Mouse (Mus musculus) c-Kit-negative CD71-positive TER-119-positive erythroid progenitor cells, embryonic 14.5 days (primary cell): ENCODE measurements around the gene Snx30.

ENCODE experiments used
- DNase-seq: peaks from one replicate; pipeline ENCODE4 v3.0.0-alpha.2; 2013; ENCODE audit warnings: low read depth, low spot score

The Snx30 gene

DNA sequence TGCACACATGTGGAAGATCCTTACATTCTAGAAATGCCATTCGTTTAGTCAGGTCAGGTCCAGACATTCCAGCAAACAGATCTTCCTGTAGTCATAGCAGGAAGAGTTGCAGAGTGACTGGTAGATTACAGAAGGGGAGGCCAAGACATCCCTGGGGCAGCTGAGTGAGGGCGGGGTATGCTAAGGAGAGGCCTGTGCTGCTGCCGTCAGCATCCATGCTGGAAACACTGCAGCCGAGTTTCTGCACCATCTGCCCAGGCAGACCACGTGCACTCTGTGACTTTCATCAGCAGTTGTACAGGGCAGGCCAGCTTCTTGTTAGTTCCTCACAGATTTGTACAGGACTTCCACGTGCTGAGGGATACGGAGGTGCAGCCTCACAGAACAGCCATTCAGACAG lies 17.8 kb downstream of the Snx30 start:
- no peak for DNase-seq

DNA sequence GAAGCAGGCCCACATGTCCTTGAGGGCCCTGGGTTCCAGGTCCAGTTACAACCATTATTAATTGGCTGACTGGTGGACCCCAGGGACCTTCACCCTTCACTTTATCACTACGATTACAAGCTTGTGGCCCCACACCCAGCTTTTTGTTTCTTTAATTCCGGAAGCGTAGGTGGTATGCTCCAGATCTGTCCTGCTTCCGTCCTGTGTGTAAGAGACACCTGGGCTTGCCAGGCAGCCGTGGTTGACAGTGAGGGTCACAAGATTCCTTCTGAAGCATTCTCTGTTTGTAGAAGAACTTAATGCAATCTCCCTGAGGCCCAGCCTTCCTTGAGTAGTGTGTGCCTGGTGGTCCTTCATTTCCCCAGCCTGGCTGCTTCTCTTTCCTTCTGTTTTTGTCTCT lies 19.2 kb downstream of the Snx30 start:
- DNase-seq, result no peak

DNA sequence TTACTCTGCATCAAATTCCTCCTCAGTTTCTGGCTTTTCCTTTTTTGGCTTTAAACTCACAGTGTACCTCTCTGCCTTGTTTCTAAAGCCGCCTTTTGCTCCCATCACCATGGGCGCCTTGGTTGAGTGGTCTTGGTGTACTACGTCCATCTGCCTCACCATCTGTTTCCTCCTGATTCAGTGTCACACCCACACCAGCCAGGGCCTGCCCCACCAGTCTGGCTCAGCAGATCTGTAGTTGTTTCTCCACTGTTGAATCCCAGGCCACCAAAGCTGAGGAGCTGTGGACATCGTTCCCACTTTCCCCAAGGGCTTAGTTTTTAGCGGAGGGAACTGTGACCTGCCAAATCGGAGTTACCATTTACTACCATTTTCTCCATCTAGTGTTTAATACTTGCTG lies 20.0 kb downstream of the Snx30 start:
- DNase-seq, result no peak

DNA sequence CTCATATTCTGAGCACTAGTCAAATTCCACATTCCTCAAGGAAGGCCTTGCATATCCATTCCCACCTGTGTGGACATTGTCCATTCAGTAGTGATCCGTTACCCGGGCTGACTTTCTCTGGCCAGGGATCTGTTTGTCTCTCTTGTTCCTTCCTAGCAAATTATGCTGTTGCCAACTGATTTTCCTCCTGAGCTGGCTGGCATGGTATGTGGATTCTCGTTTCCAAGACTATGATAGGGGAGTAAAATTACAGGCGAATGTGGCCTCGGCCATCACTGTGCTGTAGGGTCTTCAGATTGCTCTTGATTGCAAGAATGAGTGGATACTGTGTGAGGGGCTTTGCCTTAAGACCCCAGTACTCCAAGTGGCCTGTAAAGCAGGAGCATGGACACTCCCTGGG lies 20.7 kb downstream of the Snx30 start:
- no peak for DNase-seq

DNA sequence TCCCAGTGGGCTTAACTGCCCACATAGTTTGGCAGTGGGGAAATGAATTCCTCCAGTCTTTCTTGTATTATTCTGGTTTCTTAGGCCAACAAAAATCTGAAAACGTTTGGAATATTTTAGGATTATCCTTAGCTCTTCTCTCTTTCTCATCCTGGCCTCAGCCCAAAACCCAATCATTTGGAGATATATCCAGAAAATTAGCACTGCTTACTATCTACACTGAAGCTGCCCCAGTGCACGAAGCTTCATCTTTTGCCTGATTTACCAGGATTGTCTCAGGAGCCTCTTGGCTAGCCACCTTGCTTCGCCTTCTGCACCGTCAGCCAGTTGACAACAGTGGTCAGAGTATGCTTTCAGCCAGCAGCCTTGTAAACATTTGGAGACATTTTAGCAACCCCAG lies 23.4 kb downstream of the Snx30 start:
- DNase-seq, result no peak

DNA sequence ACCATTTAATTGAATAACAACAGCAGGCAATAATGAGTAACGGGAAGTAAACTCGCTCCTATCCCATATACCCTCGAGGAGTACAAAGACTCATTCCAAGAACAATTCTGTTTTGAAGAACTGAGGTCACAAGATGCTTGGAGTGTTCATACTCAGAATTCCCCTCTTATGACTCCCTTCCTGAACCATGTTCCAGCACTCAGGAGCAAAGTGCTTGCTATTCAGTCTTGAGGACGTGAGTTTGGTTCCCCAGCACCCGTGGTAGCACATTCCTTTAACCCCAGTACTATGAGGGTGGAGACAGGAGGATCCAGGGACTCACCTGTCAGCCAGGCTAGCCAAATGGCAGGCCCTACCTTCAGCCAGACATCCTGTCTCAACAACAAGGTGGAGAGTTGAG lies 25.4 kb downstream of the Snx30 start:
- no peak for DNase-seq

DNA sequence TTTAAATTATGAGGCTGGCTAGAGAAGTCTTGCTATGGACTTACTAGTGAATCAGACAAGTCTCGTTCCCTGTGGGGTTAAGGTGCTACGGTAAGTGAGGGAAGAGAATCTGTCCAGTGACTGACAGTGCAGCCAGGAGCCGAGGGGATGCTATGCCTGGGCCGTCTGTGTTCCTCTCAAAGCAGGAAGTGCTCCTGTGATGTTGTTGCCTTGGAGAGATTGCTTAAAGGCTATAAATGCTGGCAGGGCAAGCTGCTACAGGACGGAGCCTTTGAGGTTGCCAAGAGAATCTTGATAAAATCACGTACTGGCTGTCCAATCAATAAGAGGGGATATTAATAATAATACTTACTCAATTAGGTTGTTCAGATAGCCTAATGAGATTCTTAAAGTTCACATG lies 27.2 kb downstream of the Snx30 start:
- DNase-seq, result no peak

DNA sequence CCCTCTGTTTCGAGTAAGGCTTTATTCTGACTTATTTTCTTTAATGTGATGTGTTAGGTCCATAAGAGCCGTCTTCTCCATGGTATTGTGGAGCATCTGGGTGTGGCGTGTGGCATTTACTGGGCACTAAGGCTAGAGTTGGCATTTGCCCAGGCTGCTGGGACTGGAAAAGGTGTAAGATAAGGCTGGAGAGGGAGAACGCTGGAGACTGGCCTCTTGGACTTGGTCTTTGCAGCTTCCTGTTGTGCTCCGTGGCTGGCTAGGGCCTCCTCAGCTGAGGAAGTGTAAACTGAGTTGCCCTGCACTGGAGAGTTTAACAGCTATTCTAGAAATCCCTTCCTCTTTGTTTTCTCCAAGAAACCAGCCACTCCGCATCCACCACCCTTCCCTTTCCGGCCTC lies 32.0 kb downstream of the Snx30 start:
- DNase-seq, result no peak

DNA sequence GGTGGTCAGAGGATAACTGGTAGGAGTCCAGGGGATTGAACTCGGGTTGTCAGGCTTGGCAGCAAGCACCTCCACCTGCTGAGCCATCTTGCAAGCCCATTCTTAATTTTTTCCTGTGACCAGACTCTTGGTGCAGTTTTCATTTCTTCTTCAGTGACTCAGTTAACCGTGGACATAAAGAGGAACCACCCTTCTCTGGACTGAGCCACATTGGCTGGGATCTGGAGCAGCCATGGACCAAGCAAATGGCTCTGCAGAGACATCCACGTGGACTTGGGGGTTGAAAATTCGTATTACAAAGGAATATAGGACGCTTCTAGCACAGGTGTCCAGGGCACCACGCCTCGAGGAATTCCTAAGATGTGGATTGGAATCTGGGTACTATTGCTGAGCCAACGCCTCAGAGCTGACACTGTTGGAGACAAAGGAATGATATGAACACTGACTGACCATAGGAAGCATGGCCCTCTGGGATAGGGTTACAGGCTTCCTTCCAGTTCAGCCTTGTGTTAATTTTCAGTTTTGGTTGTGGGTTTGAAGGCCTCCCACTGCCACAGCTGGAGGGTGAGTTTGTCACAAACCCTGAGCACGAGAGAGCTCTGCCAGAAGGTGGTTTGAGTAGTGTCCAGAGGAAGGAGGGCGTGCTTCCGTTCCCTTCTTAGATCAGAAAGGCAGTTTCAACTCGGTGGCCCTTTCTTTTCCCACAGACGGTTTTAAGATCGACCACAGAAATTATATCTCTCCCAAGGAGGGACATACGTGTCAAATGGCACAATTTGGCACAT lies 39.0 kb downstream of the Snx30 start:
- DNase-seq, result no peak

DNA sequence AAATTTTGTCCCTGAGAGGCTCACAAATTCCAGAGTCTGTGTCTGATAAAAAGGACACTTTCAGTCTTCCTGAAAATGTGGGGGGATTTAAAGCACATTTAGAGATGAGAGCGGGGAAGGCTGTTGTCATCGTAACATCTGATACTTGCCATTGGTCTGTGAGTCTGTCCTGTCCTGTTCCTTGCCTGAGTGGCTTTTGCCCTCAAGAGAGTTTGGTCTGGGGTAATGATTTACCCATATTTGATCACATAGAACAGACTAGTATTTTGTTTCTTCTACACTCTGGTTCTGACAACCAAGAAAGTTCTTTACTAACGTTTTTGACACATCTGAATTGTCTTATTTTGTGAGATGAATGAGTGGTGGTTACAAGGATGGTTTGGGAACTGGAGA lies 39.6 kb downstream of the Snx30 start:
- DNase-seq, result no peak

DNA sequence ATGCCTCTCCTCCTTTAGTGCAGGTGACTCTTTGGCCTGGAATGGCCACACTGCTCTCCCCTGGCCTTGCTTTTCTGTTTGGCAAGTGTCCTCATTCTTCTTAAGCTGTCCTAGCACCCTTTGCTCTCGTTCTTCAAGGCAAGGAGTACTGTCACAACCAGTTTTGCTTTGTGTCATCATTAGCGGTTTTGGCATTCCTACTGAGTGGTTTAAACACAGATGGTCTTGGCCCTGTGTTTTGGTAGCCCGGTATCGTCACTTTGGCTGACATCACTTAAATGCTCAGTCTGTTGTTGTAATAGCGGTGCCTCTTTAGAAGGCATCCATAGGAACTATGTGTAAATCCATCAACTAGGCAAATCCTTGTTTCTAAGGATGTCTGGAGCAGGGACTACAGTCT lies 41.8 kb downstream of the Snx30 start:
- no peak for DNase-seq

DNA sequence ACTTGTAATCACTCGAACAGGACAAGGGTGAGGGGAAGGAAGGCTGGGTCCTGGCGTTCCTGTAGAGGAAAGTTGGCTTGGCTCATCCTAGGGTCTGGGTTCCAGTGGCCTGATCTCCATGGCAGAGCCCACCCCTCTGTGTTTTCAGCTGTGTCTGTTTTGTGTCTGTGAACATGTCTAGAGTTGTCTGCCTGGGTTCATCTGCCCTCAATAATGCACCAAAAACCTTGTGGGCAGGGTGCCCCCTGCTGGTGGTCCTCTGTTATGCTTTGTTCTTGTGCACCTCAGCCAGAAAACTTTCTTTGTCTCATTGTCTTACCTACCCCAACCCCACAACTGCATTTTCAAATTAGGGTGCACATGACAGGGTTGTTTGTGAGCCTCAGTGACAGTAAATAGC lies 44.5 kb downstream of the Snx30 start:
- peak; percentile 24 for DNase-seq

DNA sequence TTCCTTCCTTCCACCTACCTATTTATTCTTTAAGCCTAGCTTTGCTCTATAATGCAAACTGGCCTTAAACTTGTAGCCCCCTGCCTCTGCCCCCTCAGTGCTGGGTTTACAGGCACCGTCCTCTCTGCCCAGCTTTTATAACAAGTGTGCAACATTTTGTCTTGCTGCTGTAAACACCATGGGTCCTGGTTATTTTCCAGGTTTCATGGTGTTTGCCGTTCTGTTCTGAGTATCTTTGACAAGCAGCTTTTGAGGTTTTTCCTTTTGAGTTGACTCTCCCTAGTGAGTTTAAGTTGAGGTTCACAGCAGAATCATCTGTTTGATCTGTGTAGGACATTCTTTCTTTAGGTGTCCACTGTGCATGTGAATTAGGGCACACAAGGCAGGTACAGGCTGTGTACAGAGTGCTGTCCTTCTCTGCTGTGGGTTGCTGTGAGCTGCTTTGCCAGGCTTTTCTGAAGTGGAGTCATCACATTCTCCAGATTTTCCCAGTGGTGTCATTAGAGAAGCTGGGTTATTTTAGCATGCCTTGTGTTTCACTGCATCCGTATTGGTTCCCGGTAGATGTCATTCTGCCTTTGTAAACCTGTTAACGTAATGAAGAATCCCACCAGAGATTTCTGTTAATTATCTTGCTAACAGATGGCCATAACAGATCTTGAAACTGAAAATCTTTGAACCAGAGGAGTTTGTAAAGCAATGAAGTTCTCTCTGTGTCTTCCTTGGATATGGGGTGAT lies 45.4 kb downstream of the Snx30 start:
- no peak for DNase-seq

DNA sequence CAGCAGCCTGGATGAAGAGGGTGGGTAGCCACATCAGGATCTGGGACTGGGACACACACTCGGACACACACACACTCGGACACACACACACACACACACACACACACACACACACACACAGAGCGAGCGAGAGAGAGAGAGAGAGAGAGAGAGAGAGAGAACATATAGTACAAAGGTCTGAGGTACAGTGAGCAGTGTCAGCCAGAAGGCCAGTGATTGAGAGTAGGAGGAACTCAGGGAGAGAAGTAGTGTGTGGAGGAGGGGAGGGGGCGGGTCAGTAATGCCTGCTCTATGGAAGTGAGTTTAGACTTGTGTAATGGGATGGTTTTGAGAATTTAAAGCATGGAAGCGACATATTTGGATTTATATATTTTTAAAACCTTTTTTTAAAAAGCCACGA lies 47.5 kb downstream of the Snx30 start:
- no peak for DNase-seq

DNA sequence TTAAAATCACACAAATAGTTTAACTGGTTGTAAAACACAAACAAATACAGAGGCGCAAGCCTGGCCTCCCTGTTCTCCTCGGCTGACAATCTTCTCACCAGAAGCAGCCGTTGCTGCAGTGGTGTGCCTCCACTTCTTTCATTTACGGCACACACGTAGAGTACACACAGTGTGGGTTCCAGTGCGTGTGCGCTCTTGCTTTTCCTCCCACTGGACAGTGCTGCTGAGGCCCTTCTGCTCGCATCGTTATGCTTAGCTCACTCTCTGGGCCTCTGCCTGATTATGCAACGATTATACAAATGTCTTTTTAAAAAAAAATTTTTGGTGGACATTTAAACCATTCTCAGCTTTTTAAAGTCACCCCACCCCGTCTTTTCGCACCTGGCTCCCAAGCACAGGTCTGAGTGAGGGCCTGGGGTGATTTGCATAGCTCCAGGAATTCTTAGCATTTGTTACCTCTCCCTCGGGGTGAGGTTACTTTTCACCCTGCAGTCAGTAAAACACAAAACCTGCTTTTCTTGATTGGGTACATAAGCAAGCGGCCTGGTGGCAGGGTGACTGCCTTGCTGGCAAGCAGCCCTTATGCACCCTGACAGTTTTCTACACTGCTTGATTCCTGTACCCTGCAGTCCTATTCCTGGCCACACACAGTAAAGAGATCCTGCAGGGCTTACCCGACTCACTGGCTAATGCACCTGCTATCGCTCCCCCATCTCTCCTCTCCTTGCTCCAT lies 54.2 kb downstream of the Snx30 start:
- DNase-seq, result no peak

DNA sequence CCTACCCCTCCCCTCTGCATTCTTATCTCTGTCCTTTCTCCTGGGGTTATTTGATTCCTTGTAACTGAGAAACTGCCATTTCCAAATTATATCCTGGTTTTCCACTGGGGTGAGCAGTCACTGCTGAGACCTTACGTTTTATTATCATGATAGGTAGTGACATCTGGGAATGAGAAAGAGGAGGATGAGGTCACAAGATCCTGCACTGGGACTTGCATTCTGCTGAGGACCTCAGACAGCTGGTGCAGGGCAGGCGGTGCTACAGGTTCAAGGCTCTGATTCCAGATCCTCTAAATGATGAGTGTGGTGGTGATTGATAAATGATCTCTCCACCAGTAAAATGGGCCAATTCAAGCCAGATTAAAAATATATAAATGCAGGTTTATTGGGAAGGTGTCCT lies 54.8 kb downstream of the Snx30 start:
- no peak for DNase-seq

DNA sequence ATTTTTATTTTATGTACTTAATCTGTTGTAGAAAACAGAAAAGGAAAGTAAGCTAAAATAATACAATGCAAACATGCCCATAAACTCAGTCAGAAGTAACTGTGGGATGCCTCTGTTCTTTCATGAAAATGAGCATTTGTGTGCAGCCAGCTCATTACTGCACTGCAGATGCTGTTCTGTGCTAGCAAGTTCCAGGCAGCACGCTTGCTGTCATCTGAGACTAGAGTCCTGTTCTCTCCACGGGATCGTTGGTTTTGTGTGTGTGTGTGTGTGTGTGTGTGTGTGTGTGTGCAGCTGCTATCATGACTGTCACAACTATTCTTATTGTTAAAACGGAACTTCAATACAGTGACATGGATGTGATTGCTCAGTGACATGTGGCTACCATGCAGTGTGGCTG lies 56.2 kb downstream of the Snx30 start:
- no peak for DNase-seq

DNA sequence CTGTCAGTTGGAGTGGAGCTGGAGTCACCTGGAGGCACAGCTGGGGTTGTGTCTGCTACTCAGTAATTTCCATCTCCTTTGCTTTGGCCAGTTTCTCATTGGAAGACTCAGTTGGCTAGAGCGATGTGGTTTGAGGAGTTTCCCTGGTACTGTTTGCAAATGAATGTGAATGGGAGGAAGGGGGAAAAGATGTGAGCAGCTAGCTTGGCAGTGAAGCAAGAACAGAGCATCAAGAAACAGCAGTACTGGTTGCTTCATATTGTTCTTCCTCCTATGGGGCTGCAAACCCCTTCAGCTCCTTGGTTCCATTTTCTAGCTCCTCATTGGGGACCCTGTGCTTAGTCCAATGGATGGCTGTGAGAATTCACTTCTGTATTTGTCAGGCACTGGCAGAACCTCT lies 56.7 kb downstream of the Snx30 start:
- no peak for DNase-seq

DNA sequence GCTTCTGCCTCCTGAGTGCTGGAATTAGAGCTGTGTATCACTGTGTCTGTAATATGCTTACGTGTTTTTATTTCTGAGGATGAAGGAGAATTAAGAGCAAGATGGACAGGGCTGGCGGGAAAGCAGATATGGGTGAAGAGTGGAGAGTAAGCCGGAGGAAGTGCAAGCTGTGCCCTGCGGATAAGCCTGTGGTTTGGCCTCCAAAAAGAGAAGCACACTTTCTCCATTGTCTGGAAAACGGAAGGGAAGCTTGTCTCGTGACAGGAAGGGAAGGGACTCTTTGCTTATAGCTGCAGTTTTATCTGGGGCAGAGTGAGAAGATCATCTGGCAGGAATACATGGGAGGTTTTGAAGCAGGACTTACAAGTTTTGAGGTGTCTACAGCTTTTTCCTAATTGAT lies 58.2 kb downstream of the Snx30 start:
- no peak for DNase-seq

DNA sequence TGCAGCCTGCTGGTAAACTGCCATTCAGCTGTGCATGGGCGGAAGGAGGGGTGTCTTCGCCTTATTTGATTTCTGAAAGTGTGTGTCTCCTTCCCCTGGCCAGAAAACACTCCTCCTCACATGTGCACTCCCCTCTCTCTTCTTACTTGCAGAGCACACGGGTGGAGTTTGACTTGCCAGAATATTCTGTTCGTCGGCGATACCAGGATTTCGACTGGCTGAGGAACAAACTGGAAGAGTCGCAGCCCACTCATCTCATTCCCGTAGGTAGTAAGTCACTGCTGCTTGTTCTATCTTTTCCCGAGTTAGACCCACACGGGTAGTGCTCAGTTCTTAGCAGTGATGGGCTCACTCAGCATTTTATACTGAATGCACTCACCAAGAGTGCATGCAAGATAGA lies 62.4 kb downstream of the Snx30 start:
- no peak for DNase-seq

DNA sequence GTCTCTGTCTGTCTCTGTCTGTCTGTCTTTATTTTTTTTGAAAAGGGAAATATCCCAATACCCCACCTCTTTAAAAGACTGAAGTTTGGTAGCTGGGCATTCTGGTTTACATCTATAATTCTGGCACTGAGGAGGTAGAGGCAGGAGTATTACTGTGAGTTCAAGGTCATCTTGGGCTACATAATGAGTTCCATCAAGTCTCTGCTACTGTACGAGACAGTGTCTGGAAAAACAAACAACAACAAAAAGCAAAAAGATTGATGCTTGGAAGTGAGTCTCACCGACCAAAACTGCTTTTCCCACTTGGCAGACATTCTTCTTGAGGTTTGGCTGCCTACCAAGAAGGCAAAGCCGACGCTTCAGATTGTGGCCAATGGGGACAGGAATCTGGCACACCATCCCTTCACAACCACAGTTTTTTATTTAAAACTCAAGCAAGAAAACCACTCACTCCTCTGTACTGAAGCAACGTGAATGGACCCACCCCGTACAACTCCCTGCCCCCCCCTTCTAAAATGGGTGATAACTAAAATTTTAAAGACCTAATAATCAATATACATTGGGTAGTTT lies 63.9 kb downstream of the Snx30 start:
- DNase-seq, result no peak

DNA sequence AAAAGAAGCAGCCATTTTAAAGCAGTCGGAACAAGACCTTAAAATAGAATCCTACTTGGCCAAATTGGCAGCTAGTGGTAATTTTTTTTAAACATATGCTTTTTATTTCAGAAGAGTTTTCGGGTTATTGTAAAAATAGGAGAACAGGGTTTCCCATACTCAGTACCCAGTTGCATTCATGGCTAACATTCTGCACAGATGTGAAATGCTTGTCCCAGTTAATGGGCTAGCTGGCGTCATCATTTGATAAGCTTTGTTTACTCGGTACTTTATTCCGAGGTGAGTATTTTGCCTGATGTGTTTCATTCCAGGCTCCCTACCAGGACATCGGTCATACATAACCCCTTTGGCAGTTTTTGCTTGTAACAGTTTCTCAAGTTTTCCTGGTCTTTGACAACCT lies 64.8 kb downstream of the Snx30 start:
- no peak for DNase-seq
